Mouse (Mus musculus) liver, postnatal 0 days (tissue): ENCODE data around the gene Tnip3. TPM values are rescaled to one million over a fixed set of nuclear protein-coding genes. Genes with fewer than 3 reads are reported as not detected.

Experiments
- ATAC-seq: fragments of 200-750 bp; cut with Nextera tagmentation; 2 replicates; pipeline ENCODE4 v1.8.0; 2017; ENCODE audit warnings: mild to moderate bottlenecking, moderate library complexity
- DNase-seq: peaks from one replicate; pipeline ENCODE4 v3.0.0-alpha.2; 2016
- H3K27ac ChIP-seq: fragments of 300-500 bp; sonication (generic); 2 replicates; pipeline ENCODE4 v1.5.1; 2014; ENCODE audit warnings: antibody characterized with exemption, moderate library complexity, mild to moderate bottlenecking, low read depth
- H3K27me3 ChIP-seq: fragments of 300-500 bp; sonication (generic); 2 replicates; pipeline ENCODE4 v1.6.1; 2014; ENCODE audit warnings: low read length, control low read depth, mixed read lengths; ENCODE audit not compliant: insufficient read depth
- H3K36me3 ChIP-seq: fragments of 300-500 bp; sonication (generic); replicated peaks from 2 replicates; pipeline ENCODE4 v1.6.1; 2014; ENCODE audit warnings: mild to moderate bottlenecking, control low read depth, low read length, moderate library complexity, mixed read lengths; ENCODE audit not compliant: insufficient read depth
- H3K4me1 ChIP-seq: fragments of 300-500 bp; sonication (generic); 2 replicates; pipeline ENCODE4 v1.6.1; 2014; ENCODE audit warnings: antibody characterized with exemption, mild to moderate bottlenecking, control low read depth; ENCODE audit not compliant: insufficient read depth
- H3K4me2 ChIP-seq: fragments of 300-500 bp; sonication (generic); 2 replicates; pipeline ENCODE4 v1.6.1; 2014; ENCODE audit warnings: low read depth, mild to moderate bottlenecking, low read length, moderate library complexity, mixed read lengths
- H3K4me3 ChIP-seq: fragments of 300-500 bp; sonication (generic); 2 replicates; pipeline ENCODE4 v1.5.1; 2014; ENCODE audit warnings: low read depth, low read length
- H3K9ac ChIP-seq: fragments of 300-500 bp; sonication (generic); replicated peaks from 2 replicates; pipeline ENCODE4 v1.6.1; 2014; ENCODE audit warnings: mild to moderate bottlenecking, moderate library complexity
- H3K9me3 ChIP-seq: fragments of 300-500 bp; sonication (generic); 2 replicates; pipeline ENCODE4 v1.6.1; 2016; ENCODE audit warnings: mild to moderate bottlenecking, control low read depth, low read length, mixed read lengths
- CTCF ChIP-seq: sonication (generic); IDR thresholded peaks from 2 replicates; pipeline ENCODE4 v1.5.1; 2016; ENCODE audit warnings: antibody characterized with exemption, low read depth
- EP300 ChIP-seq: IDR thresholded peaks from 2 replicates; pipeline ENCODE4 v1.6.1; 2016; ENCODE audit warnings: antibody characterized with exemption, low read depth, mild to moderate bottlenecking
- WGBS: fragments of 180-500 bp; shearing (Covaris S2); extraction: QIAGEN DNeasy Blood & Tissue Kit; methylation state at CpG from one replicate; pipeline ENCODE4 v1.1.7; 2014; ENCODE audit not compliant: insufficient replicate concordance; 5-methylcytosine and 5-hydroxymethylcytosine counted together
- polyA plus RNA-seq: library from polyadenylated mRNA; unstranded; fragments of >200 nt; fragmentation: Nextera tagmentation; extraction: Ambion mirVana; gene quantifications from 2 replicates; pipeline ENCODE4 v1.2.1, GENCODE M21; 2015

Tnip3 gene
- polyA plus RNA-seq, 1 experiment from 2014 or later, result 0.06 TPM

DNA sequence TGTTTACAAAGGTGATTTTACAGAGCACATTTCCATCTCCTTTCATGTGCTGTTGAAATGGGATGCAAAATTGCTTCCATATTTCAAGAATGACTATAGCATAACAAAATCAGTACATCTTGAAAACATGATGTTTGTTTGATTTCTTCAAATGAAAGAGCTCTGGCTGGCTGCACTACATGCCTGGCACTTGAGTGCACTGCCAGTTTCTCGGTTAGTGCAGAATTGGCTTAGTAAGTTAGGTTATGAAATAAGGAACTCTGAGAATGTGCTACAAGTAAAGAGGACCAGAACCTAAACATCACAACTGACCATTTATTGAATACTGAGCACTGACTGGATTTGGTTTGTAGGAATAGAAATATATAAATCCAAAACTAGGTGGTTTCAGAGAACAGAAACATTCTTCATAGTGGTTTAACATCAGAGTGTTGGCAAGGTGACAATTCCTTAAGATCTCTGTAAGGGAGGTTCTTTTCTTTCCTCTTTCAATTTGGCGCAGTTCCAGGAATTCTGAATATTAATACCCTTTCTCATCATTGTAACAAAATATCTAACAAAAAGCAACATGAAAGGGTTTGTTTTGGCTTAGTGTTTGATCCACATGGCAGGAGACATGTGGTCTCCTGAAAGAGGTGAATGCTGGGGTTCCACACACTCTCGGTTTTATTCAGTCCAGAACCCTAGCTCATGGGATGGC lies 98.1 kb downstream of the Tnip3 start:
- no peaks in the 10 kb centered on the region for H3K36me3 ChIP-seq
- WGBS, result 70% methylated on average over 3 of the region's 3 CpGs

DNA sequence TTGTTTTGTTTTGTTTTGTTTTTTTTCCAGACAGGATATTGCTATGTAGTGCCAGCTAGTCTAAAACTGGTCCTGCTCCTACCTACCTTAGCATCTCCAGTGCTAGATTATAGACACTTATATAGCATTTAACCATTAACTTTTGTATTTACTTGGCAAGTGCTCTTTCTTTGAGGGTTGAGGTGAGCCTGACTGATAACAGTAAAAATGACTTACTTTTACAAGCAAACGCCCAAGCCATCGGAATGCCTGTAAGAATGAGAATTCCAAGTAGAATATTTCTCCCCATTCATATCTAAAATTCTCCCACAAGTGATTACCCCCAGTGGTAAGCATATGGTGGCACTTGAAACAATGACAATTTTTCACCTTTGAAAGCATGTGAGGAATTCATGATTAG lies 105.5 kb downstream of the Tnip3 start:
- Histone ChIP-seq H3K27me3 (no peaks in the 10 kb centered on the region), H3K4me3 (no peak overlapping the region), H3K27ac (no peak overlapping the region), H3K9ac (no peak overlapping the region), H3K36me3 (no peaks in the 10 kb centered on the region), H3K4me1 (no peaks in the 10 kb centered on the region), H3K9me3 (no peaks in the 10 kb centered on the region), H3K4me2 (no peak overlapping the region)
- TF ChIP-seq CTCF (no peak), EP300 (no peak)
- ATAC-seq (no peak), DNase-seq (no peak)
- 65% methylated on average over 2 of the region's 2 CpGs for WGBS

More for the DNA sequence above, 98.1 kb downstream of the Tnip3 start:
- H3K27ac ChIP-seq, result no peak overlapping the region
- H3K27me3 ChIP-seq, result no peaks in the 10 kb centered on the region
- no peaks in the 10 kb centered on the region for H3K4me1 ChIP-seq
- no peak overlapping the region for H3K9ac ChIP-seq
- ATAC-seq, result no peak
- no peak overlapping the region for H3K4me3 ChIP-seq
- no peak for TF ChIP-seq CTCF
- no peak for TF ChIP-seq EP300
- DNase-seq, result no peak
- no peaks in the 10 kb centered on the region for H3K9me3 ChIP-seq
- H3K4me2 ChIP-seq, result no peak overlapping the region

GRCm38 (mm10) chr6:65632184-65632583 lies 107.1 kb downstream of the Tnip3 start:
- Histone ChIP-seq H3K27ac (no peak overlapping the region), H3K36me3 (no peaks in the 10 kb centered on the region), H3K27me3 (no peaks in the 10 kb centered on the region), H3K4me3 (no peak overlapping the region), H3K4me2 (no peak overlapping the region), H3K9ac (no peak overlapping the region), H3K9me3 (no peaks in the 10 kb centered on the region), H3K4me1 (no peaks in the 10 kb centered on the region)
- TF ChIP-seq CTCF (no peak), EP300 (no peak)
- ATAC-seq (no peak), DNase-seq (no peak)
- 69% methylated on average over 5 of the region's 5 CpGs for WGBS

DNA sequence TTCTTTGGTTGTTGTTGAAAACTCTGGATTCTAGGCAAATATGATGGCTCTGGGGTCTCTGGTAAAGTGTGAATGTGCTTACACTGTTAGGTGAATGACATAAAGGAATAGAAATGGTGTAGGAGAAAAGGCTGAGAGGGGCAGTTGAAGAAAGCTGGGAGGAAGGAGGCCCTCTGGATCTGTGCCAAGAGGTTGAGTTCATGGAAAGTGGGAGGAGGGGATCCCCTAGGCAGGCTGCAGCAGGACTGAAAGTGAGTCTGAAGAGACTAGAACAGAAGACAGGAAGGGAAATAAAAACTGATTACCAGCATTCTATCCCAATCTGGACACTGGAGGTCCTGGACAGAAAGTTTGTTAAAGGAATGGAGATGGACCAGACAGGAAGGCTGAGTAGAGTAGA lies 117.3 kb downstream of the Tnip3 start:
- no peak overlapping the region for H3K4me2 ChIP-seq
- no peak overlapping the region for H3K27ac ChIP-seq
- H3K9me3 ChIP-seq, result no peaks in the 10 kb centered on the region; the same call in 1 of the 2 replicates
- no peak for ATAC-seq
- TF ChIP-seq CTCF (no peak), EP300 (no peak)
- DNase-seq, result no peak
- no peak overlapping the region for H3K4me3 ChIP-seq
- H3K27me3 ChIP-seq, result no peaks in the 10 kb centered on the region
- no peak overlapping the region for H3K9ac ChIP-seq
- peaks cover under 1% of the 10 kb centered on the region; the same call in 1 of the 2 replicates for H3K4me1 ChIP-seq
- H3K36me3 ChIP-seq, result no peaks in the 10 kb centered on the region

DNA sequence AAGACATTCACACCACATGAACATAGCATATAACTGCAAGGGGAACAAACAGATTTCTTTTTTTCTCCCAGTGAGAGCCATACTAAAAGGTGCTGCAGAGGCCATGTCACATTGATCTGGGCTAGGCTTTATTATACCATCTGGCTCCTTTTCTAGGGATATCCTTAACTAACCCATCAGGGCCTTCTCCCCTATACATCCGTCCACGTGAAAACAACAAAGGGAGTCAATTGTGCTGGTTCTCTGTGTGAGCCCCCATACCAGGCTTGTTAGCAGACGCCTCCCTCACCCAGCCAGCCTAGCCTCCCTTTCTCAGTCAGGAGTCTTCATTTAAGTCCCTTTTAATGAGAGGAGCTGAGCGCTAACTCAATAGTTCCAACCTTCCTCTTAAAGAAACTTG lies 119.0 kb downstream of the Tnip3 start:
- Histone ChIP-seq H3K36me3 (no peaks in the 10 kb centered on the region), H3K4me1 (peaks cover 2% of the 10 kb centered on the region; the same call in 1 of the 2 replicates), H3K9me3 (no peaks in the 10 kb centered on the region), H3K9ac (no peak overlapping the region), H3K27me3 (no peaks in the 10 kb centered on the region), H3K27ac (no peak overlapping the region), H3K4me3 (no peak overlapping the region), H3K4me2 (no peak overlapping the region)
- WGBS, result 67% methylated on average over 4 of the region's 4 CpGs
- DNase-seq, result no peak
- ATAC-seq, result no peak
- no peak for TF ChIP-seq EP300
- no peak for TF ChIP-seq CTCF

DNA sequence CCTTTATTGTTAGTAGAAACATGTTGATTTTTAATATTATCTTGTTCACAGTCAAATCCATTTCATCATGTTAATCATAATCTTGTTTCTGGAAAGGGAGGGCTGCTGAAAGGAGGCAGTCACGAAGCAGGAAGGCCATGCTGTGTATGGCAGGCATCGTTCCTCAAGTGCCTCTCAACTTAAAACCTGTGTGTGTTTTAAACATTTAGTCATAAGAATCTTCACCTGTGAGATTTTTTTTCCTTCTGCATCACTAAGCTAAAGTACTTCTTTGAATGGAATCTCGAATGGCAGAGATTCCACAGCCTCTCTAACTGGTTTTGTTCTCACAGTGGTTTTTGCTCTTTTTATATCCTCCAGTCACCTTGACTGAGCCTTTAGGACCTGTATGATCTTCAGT lies 121.3 kb downstream of the Tnip3 start:
- no peak overlapping the region for H3K4me3 ChIP-seq
- ATAC-seq, result no peak
- no peak for TF ChIP-seq EP300
- no peak for TF ChIP-seq CTCF
- no peak overlapping the region for H3K4me2 ChIP-seq
- H3K27ac ChIP-seq, result no peak overlapping the region
- no peak for DNase-seq
- H3K9ac ChIP-seq, result no peak overlapping the region
- H3K9me3 ChIP-seq, result no peaks in the 10 kb centered on the region
- no peaks in the 10 kb centered on the region for H3K27me3 ChIP-seq
- WGBS, result 62% methylated on average over 3 of the region's 3 CpGs
- peaks cover 2% of the 10 kb centered on the region; the same call in 1 of the 2 replicates for H3K4me1 ChIP-seq
- no peaks in the 10 kb centered on the region for H3K36me3 ChIP-seq

- WGBS, result 42% methylated on average over 6 of the region's 6 CpGs
- peaks cover 2% of the 10 kb centered on the region; the same call in 1 of the 2 replicates for H3K4me1 ChIP-seq
- H3K9me3 ChIP-seq, result no peaks in the 10 kb centered on the region
- no peaks in the 10 kb centered on the region for H3K36me3 ChIP-seq
- DNase-seq (no peak), ATAC-seq (no peak)
- no peak overlapping the region for H3K9ac ChIP-seq
- no peak overlapping the region for H3K27ac ChIP-seq
- no peaks in the 10 kb centered on the region for H3K27me3 ChIP-seq
- no peak overlapping the region for H3K4me3 ChIP-seq
- no peak for TF ChIP-seq EP300
- TF ChIP-seq CTCF, result no peak
- no peak overlapping the region for H3K4me2 ChIP-seq
These were observed 122.6 kb downstream of the Tnip3 start for GRCm38 (mm10) chr6:65647731-65648130.
